Mouse (Mus musculus) liver, postnatal 0 days (tissue): ENCODE measurements around the gene Eml1.

ENCODE experiments used
- CTCF ChIP-seq: sonication (generic); IDR thresholded peaks from 2 replicates; pipeline ENCODE4 v1.5.1; 2016; ENCODE audit warnings: antibody characterized with exemption, low read depth
- EP300 ChIP-seq: IDR thresholded peaks from 2 replicates; pipeline ENCODE4 v1.6.1; 2016; ENCODE audit warnings: antibody characterized with exemption, low read depth, mild to moderate bottlenecking

DNA sequence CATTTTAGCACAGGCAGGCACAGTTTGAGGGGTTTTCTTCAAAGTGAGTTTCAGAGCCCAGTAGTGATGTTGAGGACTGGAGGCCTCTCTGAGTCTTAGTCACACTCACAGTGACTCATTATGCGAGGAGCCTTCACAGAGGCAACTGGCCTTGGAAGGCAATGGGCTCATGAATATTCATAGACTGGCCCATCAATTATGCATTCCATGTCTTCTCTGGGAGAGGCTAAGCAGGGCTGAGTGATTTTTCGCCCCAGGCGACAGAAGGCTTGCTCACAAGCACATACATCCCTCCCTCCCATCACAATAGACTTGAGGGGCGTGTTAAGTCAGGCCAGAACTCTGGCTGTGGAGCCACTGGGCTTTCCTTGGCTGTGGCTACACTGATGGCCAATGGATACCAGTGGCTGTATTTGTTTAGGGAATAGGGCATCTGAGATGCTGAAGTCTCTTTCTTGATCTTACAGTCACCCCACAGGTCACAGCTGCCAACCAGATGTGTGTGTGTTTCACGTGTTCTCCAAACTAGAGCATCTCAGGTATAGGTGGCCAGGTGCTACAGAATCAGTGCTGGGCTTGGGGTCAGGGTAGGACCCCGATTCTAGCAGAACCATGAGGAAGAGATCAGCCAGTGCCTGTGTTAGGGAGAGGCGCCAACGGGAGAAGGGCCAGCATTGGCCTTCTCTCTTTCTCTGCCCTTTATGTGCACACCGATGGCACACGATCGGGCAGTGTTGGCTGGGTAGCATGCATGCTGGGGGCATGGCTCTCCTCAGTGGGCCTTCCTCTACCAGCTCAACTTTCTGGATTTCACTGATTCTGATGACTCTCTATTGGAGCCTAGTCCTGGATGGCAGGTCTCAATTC is 25.6 kb downstream of the Eml1 start:
- TF ChIP-seq CTCF (no peak), EP300 (no peak)
